Mouse (Mus musculus) MEL (cell line): ENCODE measurements around the gene Cpne8. TPM values are rescaled to one million over a fixed set of nuclear protein-coding genes. Genes with fewer than 3 reads are reported as not detected.

Experiments used
- DNase-seq: peaks from one replicate; pipeline ENCODE4 v3.0.0; 2011; ENCODE audit warnings: low read depth, low spot score
- H3K27ac ChIP-seq: 2 replicates; pipeline ENCODE4 v1.5.1; 2012; ENCODE audit warnings: low read depth, mild to moderate bottlenecking, control low read depth, low read length, moderate library complexity; ENCODE audit not compliant: control insufficient read depth
- H3K27me3 ChIP-seq, 2 experiments: fragments of 150-350 bp in 1 of 2; sonication (generic) in 1 of 2; 2 replicates each; pipeline ENCODE4 v1.6.1; 2012; ENCODE audit warnings: low read length in 2 of 2, mild to moderate bottlenecking in 2 of 2, improper control_type of control experiment in 1 of 2, moderate library complexity in 1 of 2; ENCODE audit not compliant: insufficient read depth in 2 of 2, control insufficient read depth in 1 of 2
- H3K36me3 ChIP-seq, 2 experiments: 2 replicates each; pipeline ENCODE4 v1.6.1; 2012 to 2014; ENCODE audit warnings: low read length in 2 of 2, improper control_type of control experiment in 1 of 2, inconsistent platforms in 1 of 2, mild to moderate bottlenecking in 1 of 2; ENCODE audit not compliant: insufficient read depth in 2 of 2, control insufficient read depth in 1 of 2
- H3K4me1 ChIP-seq, 2 experiments: fragments of 150-350 bp in 1 of 2; sonication (generic) in 1 of 2; 2 replicates each; pipeline ENCODE4 v1.6.1; 2012; ENCODE audit warnings: low read length in 2 of 2, improper control_type of control experiment in 1 of 2, mild to moderate bottlenecking in 1 of 2; ENCODE audit not compliant: insufficient read depth in 2 of 2, control insufficient read depth in 1 of 2
- H3K4me3 ChIP-seq, 2 experiments: fragments of 150-350 bp in 1 of 2; sonication (generic) in 1 of 2; 2 replicates each; pipeline ENCODE4 v1.5.1; 2012; ENCODE audit warnings: low read depth in 2 of 2, low read length in 2 of 2, mild to moderate bottlenecking in 2 of 2, moderate library complexity in 2 of 2, control low read depth in 1 of 2, improper control_type of control experiment in 1 of 2; ENCODE audit not compliant: control insufficient read depth in 1 of 2, insufficient read depth in 1 of 2
- H3K79me2 ChIP-seq: 2 replicates; pipeline ENCODE4 v1.6.1; 2012; ENCODE audit warnings: mild to moderate bottlenecking, low read length, moderate library complexity; ENCODE audit not compliant: control insufficient read depth, poor library complexity, insufficient read depth
- H3K9ac ChIP-seq: 2 replicates; pipeline ENCODE4 v1.6.1; 2012; ENCODE audit warnings: low read depth, mild to moderate bottlenecking, control low read depth, low read length, moderate library complexity; ENCODE audit not compliant: control insufficient read depth, poor library complexity, severe bottlenecking
- H3K9me3 ChIP-seq: fragments of 150-350 bp; sonication (generic); replicated peaks from 2 replicates; pipeline ENCODE4 v1.6.1; 2012; ENCODE audit warnings: mild to moderate bottlenecking, low read length, improper control_type of control experiment, moderate library complexity; ENCODE audit not compliant: insufficient read depth
- BHLHE40 ChIP-seq: IDR thresholded peaks from 2 replicates; pipeline ENCODE4 v1.6.1; 2012; ENCODE audit warnings: low read depth, mild to moderate bottlenecking, inconsistent platforms, low read length, improper control_type of control experiment, borderline replicate concordance
- CHD1 ChIP-seq: IDR thresholded peaks from 2 replicates; pipeline ENCODE4 v1.6.1; 2012; ENCODE audit warnings: low read depth, mild to moderate bottlenecking, inconsistent platforms, low read length, improper control_type of control experiment
- CHD2 ChIP-seq: IDR thresholded peaks from 2 replicates; pipeline ENCODE4 v1.6.1; 2011; ENCODE audit warnings: low read length, improper control_type of control experiment
- E2F4 ChIP-seq: IDR thresholded peaks from 2 replicates; pipeline ENCODE4 v1.6.1; 2011; ENCODE audit warnings: low read depth, low read length, improper control_type of control experiment, borderline replicate concordance
- EP300 ChIP-seq, 2 experiments: IDR thresholded peaks; 2 replicates each; pipeline ENCODE4 v1.6.1; 2011; ENCODE audit warnings: improper control_type of control experiment in 2 of 2, low read length in 2 of 2, low read depth in 1 of 2, mild to moderate bottlenecking in 1 of 2
- GABPA ChIP-seq: IDR thresholded peaks from 2 replicates; pipeline ENCODE4 v1.6.1; 2012; ENCODE audit warnings: low read depth, mild to moderate bottlenecking, inconsistent platforms, low read length, improper control_type of control experiment, moderate library complexity
- GATA1 ChIP-seq: IDR thresholded peaks from 2 replicates; pipeline ENCODE4 v1.6.1; 2011; ENCODE audit warnings: low read depth, low read length, improper control_type of control experiment
- HCFC1 ChIP-seq: IDR thresholded peaks from 2 replicates; pipeline ENCODE4 v1.6.1; 2012; ENCODE audit warnings: low read depth, mild to moderate bottlenecking, inconsistent platforms, low read length, improper control_type of control experiment, moderate library complexity
- JUND ChIP-seq: IDR thresholded peaks from 2 replicates; pipeline ENCODE4 v1.6.1; 2011; ENCODE audit warnings: low read depth, mild to moderate bottlenecking, improper control_type of control experiment, low read length
- MAFK ChIP-seq: IDR thresholded peaks from 2 replicates; pipeline ENCODE4 v1.6.1; 2011; ENCODE audit warnings: low read depth, mild to moderate bottlenecking, low read length, improper control_type of control experiment, borderline replicate concordance
- MAX ChIP-seq: IDR thresholded peaks from 2 replicates; pipeline ENCODE4 v1.6.1; 2011; ENCODE audit warnings: low read length, improper control_type of control experiment
- MEF2A ChIP-seq: IDR thresholded peaks from 2 replicates; pipeline ENCODE4 v1.6.1; 2014; ENCODE audit warnings: low read depth, mild to moderate bottlenecking, inconsistent platforms, low read length, improper control_type of control experiment; ENCODE audit not compliant: poor library complexity, insufficient replicate concordance, severe bottlenecking; ENCODE audit errors: extremely low read depth
- MYB ChIP-seq: IDR thresholded peaks from 2 replicates; pipeline ENCODE4 v1.6.1; 2011; ENCODE audit warnings: mild to moderate bottlenecking, low read depth, low read length, improper control_type of control experiment
- NELFE ChIP-seq: IDR thresholded peaks from 2 replicates; pipeline ENCODE4 v1.6.1; 2011; ENCODE audit warnings: low read depth, low read length, improper control_type of control experiment
- NRF1 ChIP-seq: IDR thresholded peaks from 2 replicates; pipeline ENCODE4 v1.6.1; 2014; ENCODE audit warnings: low read depth, mild to moderate bottlenecking, inconsistent platforms, low read length, improper control_type of control experiment, moderate library complexity; ENCODE audit not compliant: poor library complexity, insufficient read depth, severe bottlenecking
- POLR2A ChIP-seq, 2 experiments: IDR thresholded peaks; 2 replicates each; pipeline ENCODE4 v1.6.1; 2011 to 2012; ENCODE audit warnings: low read length in 2 of 2, mild to moderate bottlenecking in 2 of 2, control low read depth in 1 of 2, improper control_type of control experiment in 1 of 2, low read depth in 1 of 2, moderate library complexity in 1 of 2; ENCODE audit not compliant: control insufficient read depth in 1 of 2, insufficient read depth in 1 of 2, poor library complexity in 1 of 2
- POLR2AphosphoS5 ChIP-seq: IDR thresholded peaks from 2 replicates; pipeline ENCODE4 v1.6.1; 2012; ENCODE audit warnings: low read depth, borderline replicate concordance, mild to moderate bottlenecking, inconsistent platforms, low read length, moderate library complexity, mixed read lengths
- SIN3A ChIP-seq: IDR thresholded peaks from 2 replicates; pipeline ENCODE4 v1.6.1; 2012; ENCODE audit warnings: low read length, improper control_type of control experiment, inconsistent platforms
- SMC3 ChIP-seq: IDR thresholded peaks from 2 replicates; pipeline ENCODE4 v1.6.1; 2011; ENCODE audit warnings: low read depth, low read length, improper control_type of control experiment
- TCF12 ChIP-seq: IDR thresholded peaks from 2 replicates; pipeline ENCODE4 v1.6.1; 2014; ENCODE audit warnings: low read depth, mild to moderate bottlenecking, inconsistent platforms, low read length, improper control_type of control experiment, moderate library complexity
- UBTF ChIP-seq: IDR thresholded peaks from 2 replicates; pipeline ENCODE4 v1.6.1; 2012; ENCODE audit warnings: low read depth, mild to moderate bottlenecking, inconsistent platforms, low read length, improper control_type of control experiment, moderate library complexity, borderline replicate concordance; ENCODE audit not compliant: insufficient read depth
- USF2 ChIP-seq, 2 experiments: IDR thresholded peaks; 2 replicates each; pipeline ENCODE4 v1.6.1; 2011 to 2012; ENCODE audit warnings: improper control_type of control experiment in 2 of 2, low read length in 2 of 2, borderline replicate concordance in 1 of 2, inconsistent platforms in 1 of 2, low read depth in 1 of 2, mild to moderate bottlenecking in 1 of 2; ENCODE audit not compliant: insufficient read depth in 1 of 2
- ZKSCAN1 ChIP-seq: IDR thresholded peaks from 2 replicates; pipeline ENCODE4 v1.6.1; 2012; ENCODE audit warnings: low read depth, mild to moderate bottlenecking, inconsistent platforms, low read length, improper control_type of control experiment, moderate library complexity
- ZMIZ1 ChIP-seq: IDR thresholded peaks from 2 replicates; pipeline ENCODE4 v1.6.1; 2012; ENCODE audit warnings: low read depth, mild to moderate bottlenecking, inconsistent platforms, low read length, improper control_type of control experiment, moderate library complexity
- ZNF384 ChIP-seq: IDR thresholded peaks from 2 replicates; pipeline ENCODE4 v1.6.1; 2012; ENCODE audit warnings: low read depth, mild to moderate bottlenecking, inconsistent platforms, low read length, improper control_type of control experiment
- polyA plus RNA-seq, 2 experiments: library from polyadenylated mRNA; stranded (reverse) in 1 of 2; unstranded in 1 of 2; fragments of >175 nt in 1 of 2; fragments of >200 nt in 1 of 2; gene quantifications; 2 replicates each; pipeline versions ENCODE4 v1.2.1 to v1.2.4; 2012; ENCODE audit warnings: low replicate concordance in 2 of 2, low read depth in 1 of 2; ENCODE audit not compliant: insufficient read length in 2 of 2, insufficient read depth in 1 of 2, missing spikeins in 1 of 2
- total RNA-seq: library from RNA; depleted of rRNA; stranded (reverse); fragments of 300-350 nt; gene quantifications from 2 replicates; pipeline ENCODE4 v1.2.3, GENCODE M21; 2012

Cpne8 gene
- total and polyA plus RNA-seq, 3 experiments: 18.5 to 50.4 TPM; not detected in 1

DNA sequence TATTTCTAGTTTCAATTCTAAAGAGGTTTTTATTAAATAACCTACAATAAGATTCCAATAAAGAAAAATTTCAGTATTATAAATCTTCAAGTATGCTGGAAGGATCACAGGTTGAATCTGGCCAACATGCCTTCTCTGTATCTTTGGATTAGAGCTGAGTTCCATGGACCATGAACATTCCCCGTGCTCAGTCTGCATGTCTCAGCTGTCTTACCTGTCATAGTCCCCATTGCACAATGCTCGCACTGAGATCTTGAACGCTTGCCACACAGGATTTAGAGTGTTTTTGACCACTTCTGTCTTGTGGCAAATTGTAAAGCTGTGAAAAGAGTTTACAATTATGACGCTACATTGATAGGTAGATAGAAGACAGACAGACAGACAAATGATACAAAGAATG, 110.0 kb downstream of the Cpne8 start:
- DNase-seq: no peak
- no peaks in the 10 kb centered on the region for H3K9me3 ChIP-seq
- no peak overlapping the region for H3K4me3 ChIP-seq
- no peaks in the 10 kb centered on the region for H3K79me2 ChIP-seq
- H3K27ac ChIP-seq: no peak overlapping the region
- H3K27me3 ChIP-seq: no peaks in the 10 kb centered on the region
- TF ChIP-seq NRF1 (no peak), USF2 (IDR thresholded peaks at IDR 0.05; ENCODE audit: borderline replicate concordance in 1 of 2, insufficient read depth in 1 of 2, low read depth in 1 of 2, low read length in 2 of 2) (no peak), ZNF384 (no peak), MAX (no peak), GABPA (no peak), POLR2AphosphoS5 (no peak), BHLHE40 (no peak), UBTF (no peak), NELFE (no peak), SMC3 (no peak), EP300 (IDR thresholded peaks at IDR 0.05; ENCODE audit: low read depth in 1 of 2, low read length in 2 of 2) (no peak), GATA1 (no peak), JUND (no peak), MEF2A (no peak), HCFC1 (no peak), TCF12 (no peak), MAFK (no peak), E2F4 (no peak)
- TF ChIP-seq, all 39 proteins: peak for 0
- H3K9ac ChIP-seq: no peak overlapping the region
- no peaks in the 10 kb centered on the region for H3K36me3 ChIP-seq
- H3K4me1 ChIP-seq: no peaks in the 10 kb centered on the region

DNA sequence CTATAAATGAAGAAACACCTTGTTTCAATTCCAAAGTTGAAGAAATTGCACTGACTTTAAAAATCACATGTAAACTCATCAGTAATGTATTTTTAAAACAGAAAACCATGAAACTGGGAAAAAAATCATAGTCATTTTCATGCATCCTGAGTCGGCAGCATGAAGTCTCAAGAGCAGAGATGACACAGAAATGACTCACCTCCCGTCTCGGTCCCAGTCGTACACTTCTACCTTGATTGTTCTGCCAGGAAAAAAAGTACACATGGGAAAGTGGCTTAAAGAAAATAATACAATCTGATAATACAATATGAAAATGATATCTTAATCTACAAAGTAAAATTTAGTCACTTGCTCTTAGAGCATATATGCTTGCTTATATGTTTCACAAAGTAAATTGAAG, 111.2 kb downstream of the Cpne8 start:
- DNase-seq: no peak
- H3K4me3 ChIP-seq: no peak overlapping the region
- no peaks in the 10 kb centered on the region for H3K79me2 ChIP-seq
- no peak overlapping the region for H3K27ac ChIP-seq
- no peak overlapping the region for H3K9ac ChIP-seq
- H3K9me3 ChIP-seq: no peaks in the 10 kb centered on the region
- no peak for TF ChIP-seq ZKSCAN1
- TF ChIP-seq POLR2A (IDR thresholded peaks at IDR 0.05; ENCODE audit: control insufficient read depth in 1 of 2, insufficient read depth in 1 of 2, low read depth in 1 of 2, low read length in 2 of 2, poor library complexity in 1 of 2): no peak
- TF ChIP-seq CHD1: no peak
- TF ChIP-seq TCF12: no peak
- no peak for TF ChIP-seq SIN3A
- TF ChIP-seq ZMIZ1: no peak
- no peak for TF ChIP-seq MYB
- no peak for TF ChIP-seq GABPA
- no peak for TF ChIP-seq CHD2
- TF ChIP-seq NRF1: no peak
- H3K4me1 ChIP-seq: no peaks in the 10 kb centered on the region
- no peaks in the 10 kb centered on the region for H3K36me3 ChIP-seq
- H3K27me3 ChIP-seq: no peaks in the 10 kb centered on the region
